Mouse (Mus musculus): Measurements from ENCODE around the gene Kctd20. TPM values are rescaled to one million over a fixed set of nuclear protein-coding genes. Genes with fewer than 3 reads are reported as not detected.

Gene Kctd20
- polyA plus RNA-seq, 1 experiment: 77.5 TPM

GRCm38 (mm10) chr17:28915060-28915628, 36.6 kb upstream of the Kctd20 start, which contains the start of gene 4930539E08Rik:
Gene 4930539E08Rik, minus strand, starts transcription at chr17:28915324.
- Histone ChIP-seq H3K4me3 (ENCODE audit: insufficient read depth, low read length) (no peak within 1 kb of the TSS), H3K27ac (ENCODE audit: insufficient read depth, low read length) (no peak within 1 kb of the TSS), H3K4me1 (ENCODE audit: control insufficient read depth, insufficient read depth, low read length) (no peaks in the 10 kb centered on the region; the same call in 1 of the 2 replicates)
- no peak for TF ChIP-seq POLR2A (IDR thresholded peaks at IDR 0.05; ENCODE audit: low read depth, low read length)

GRCm38 (mm10) chr17:28916520-28916919, 35.2 kb upstream of the Kctd20 start:
- Histone ChIP-seq H3K4me3 (ENCODE audit: insufficient read depth, low read length) (no peak overlapping the region), H3K4me1 (ENCODE audit: control insufficient read depth, insufficient read depth, low read length) (no peaks in the 10 kb centered on the region; the same call in 1 of the 2 replicates), H3K27ac (ENCODE audit: insufficient read depth, low read length) (no peak overlapping the region)
- no peak for TF ChIP-seq POLR2A (IDR thresholded peaks at IDR 0.05; ENCODE audit: low read depth, low read length)

- no peak for TF ChIP-seq CTCF (IDR thresholded peaks at IDR 0.05; ENCODE audit: borderline replicate concordance, insufficient read depth, low read length)
- TF ChIP-seq POLR2A (IDR thresholded peaks at IDR 0.05; ENCODE audit: low read depth, low read length): no peak
- H3K4me1 ChIP-seq (ENCODE audit: control insufficient read depth, insufficient read depth, low read length): no peaks in the 10 kb centered on the region; the same call in 1 of the 2 replicates
- H3K4me3 ChIP-seq (ENCODE audit: insufficient read depth, low read length): no peak overlapping the region
- no peak overlapping the region for H3K27ac ChIP-seq (ENCODE audit: insufficient read depth, low read length)
Observed at GRCm38 (mm10) chr17:28921086-28921485, 30.7 kb upstream of the Kctd20 start.

- Histone ChIP-seq H3K4me3 (ENCODE audit: insufficient read depth, low read length) (no peak overlapping the region), H3K4me1 (ENCODE audit: control insufficient read depth, insufficient read depth, low read length) (no peaks in the 10 kb centered on the region; the same call in 1 of the 2 replicates), H3K27ac (ENCODE audit: insufficient read depth, low read length) (no peak overlapping the region)
- TF ChIP-seq CTCF (IDR thresholded peaks at IDR 0.05; ENCODE audit: borderline replicate concordance, insufficient read depth, low read length): no peak
- no peak for TF ChIP-seq POLR2A (IDR thresholded peaks at IDR 0.05; ENCODE audit: low read depth, low read length)
Observed at GRCm38 (mm10) chr17:28922096-28922495, 29.7 kb upstream of the Kctd20 start.

GRCm38 (mm10) chr17:28924957-28925595, 26.7 kb upstream of the Kctd20 start:
- H3K27ac ChIP-seq (ENCODE audit: insufficient read depth, low read length): no peak overlapping the region
- H3K4me3 ChIP-seq (ENCODE audit: insufficient read depth, low read length): no peak overlapping the region
- no peaks in the 10 kb centered on the region; the same call in 1 of the 2 replicates for H3K4me1 ChIP-seq (ENCODE audit: control insufficient read depth, insufficient read depth, low read length)
- TF ChIP-seq POLR2A (IDR thresholded peaks at IDR 0.05; ENCODE audit: low read depth, low read length) (no peak), CTCF (IDR thresholded peaks at IDR 0.05; ENCODE audit: borderline replicate concordance, insufficient read depth, low read length) (no peak)

- Histone ChIP-seq H3K4me3 (ENCODE audit: insufficient read depth, low read length) (no peak overlapping the region), H3K27ac (ENCODE audit: insufficient read depth, low read length) (no peak overlapping the region), H3K4me1 (ENCODE audit: control insufficient read depth, insufficient read depth, low read length) (peaks cover 2% of the 10 kb centered on the region; the same call in 1 of the 2 replicates)
- TF ChIP-seq CTCF (IDR thresholded peaks at IDR 0.05; ENCODE audit: borderline replicate concordance, insufficient read depth, low read length) (peak; percentile 40; the same call in 1 of the 2 replicates), POLR2A (IDR thresholded peaks at IDR 0.05; ENCODE audit: low read depth, low read length) (no peak)
Observed at GRCm38 (mm10) chr17:28926380-28926779, 25.4 kb upstream of the Kctd20 start.

GRCm38 (mm10) chr17:28926866-28927635, 24.7 kb upstream of the Kctd20 start:
- no peak overlapping the region for H3K27ac ChIP-seq (ENCODE audit: insufficient read depth, low read length)
- TF ChIP-seq CTCF (IDR thresholded peaks at IDR 0.05; ENCODE audit: borderline replicate concordance, insufficient read depth, low read length) (peak; percentile 62; the same call in 1 of the 2 replicates), POLR2A (IDR thresholded peaks at IDR 0.05; ENCODE audit: low read depth, low read length) (no peak)
- no peak overlapping the region for H3K4me3 ChIP-seq (ENCODE audit: insufficient read depth, low read length)
- H3K4me1 ChIP-seq (ENCODE audit: control insufficient read depth, insufficient read depth, low read length): peaks cover 5% of the 10 kb centered on the region

GRCm38 (mm10) chr17:28928004-28928403, 23.7 kb upstream of the Kctd20 start:
- Histone ChIP-seq H3K27ac (ENCODE audit: insufficient read depth, low read length) (no peak overlapping the region), H3K4me3 (ENCODE audit: insufficient read depth, low read length) (no peak overlapping the region), H3K4me1 (ENCODE audit: control insufficient read depth, insufficient read depth, low read length) (peaks cover 5% of the 10 kb centered on the region)
- TF ChIP-seq POLR2A (IDR thresholded peaks at IDR 0.05; ENCODE audit: low read depth, low read length): no peak

- Histone ChIP-seq H3K4me1 (ENCODE audit: control insufficient read depth, insufficient read depth, low read length) (peaks cover 5% of the 10 kb centered on the region), H3K27ac (ENCODE audit: insufficient read depth, low read length) (no peak overlapping the region), H3K4me3 (ENCODE audit: insufficient read depth, low read length) (no peak overlapping the region)
- TF ChIP-seq POLR2A (IDR thresholded peaks at IDR 0.05; ENCODE audit: low read depth, low read length) (no peak), CTCF (IDR thresholded peaks at IDR 0.05; ENCODE audit: borderline replicate concordance, insufficient read depth, low read length) (no peak)
Observed at GRCm38 (mm10) chr17:28929369-28929768, 22.4 kb upstream of the Kctd20 start.
